Mouse (Mus musculus): ENCODE measurements around the gene Gm14444.
"Not testable (repeated sequence)": the region's sequence is repeated elsewhere in the genome, so short reads cannot be mapped to it uniquely, and the experiment has no call there.

Gm14444 gene

GRCm38 (mm10) chr2:175010022-175010421, at the start of gene Gm14444:
Gene Gm14444, plus strand, starts transcription at chr2:175010241.
- DNase-seq (ENCODE audit: low spot score in 2 of 2): not testable (repeated sequence)

- not testable (repeated sequence) for DNase-seq (ENCODE audit: low spot score in 2 of 2)
Observed at GRCm38 (mm10) chr2:174965466-174965865, 44.6 kb upstream of the Gm14444 start.

- not testable (repeated sequence) for DNase-seq (ENCODE audit: low spot score in 2 of 2)
Observed at GRCm38 (mm10) chr2:175044268-175044667, 34.2 kb downstream of the Gm14444 start.

GRCm38 (mm10) chr2:175067681-175068261, 57.7 kb downstream of the Gm14444 start, which contains the start of gene Gm14393:
Gene Gm14393, minus strand, starts transcription at chr2:175067781.
- DNase-seq (ENCODE audit: low spot score in 2 of 2): not testable (repeated sequence)
